Mouse (Mus musculus) G1E (cell line): ENCODE measurements around the gene Apbb1ip. TPM values are rescaled to one million over a fixed set of nuclear protein-coding genes. Genes with fewer than 3 reads are reported as not detected.
A peak's percentile ranks its signal among the peaks of the same experiment; 100 is the strongest.
"Not testable (repeated sequence)": the region's sequence is repeated elsewhere in the genome, so short reads cannot be mapped to it uniquely, and the experiment has no call there.

ENCODE experiments used
- ATAC-seq: 2 replicates; pipeline ENCODE4 v1.8.0; 2016; ENCODE audit warnings: mild to moderate bottlenecking; ENCODE audit not compliant: insufficient number of reproducible peaks, poor library complexity, low FRiP score, severe bottlenecking; ENCODE audit errors: extremely low read depth
- DNase-seq: peaks from one replicate; pipeline ENCODE4 v3.0.0; 2012; ENCODE audit warnings: low spot score
- H3K27me3 ChIP-seq: 2 replicates; pipeline ENCODE4 v1.6.1; 2012; ENCODE audit warnings: mild to moderate bottlenecking, low read length, inconsistent platforms; ENCODE audit not compliant: insufficient read depth
- H3K36me3 ChIP-seq: replicated peaks from 2 replicates; pipeline ENCODE3; 2012; ENCODE audit warnings: mild to moderate bottlenecking, inconsistent platforms
- H3K4me1 ChIP-seq: 2 replicates; pipeline ENCODE4 v1.6.1; 2012; ENCODE audit warnings: low read depth, low read length, inconsistent platforms, mixed read lengths; ENCODE audit not compliant: insufficient read depth
- H3K4me3 ChIP-seq: 2 replicates; pipeline ENCODE4 v1.5.1; 2012; ENCODE audit warnings: low read depth, mild to moderate bottlenecking, inconsistent platforms, low read length, moderate library complexity, mixed read lengths
- H3K9me3 ChIP-seq: replicated peaks from 2 replicates; pipeline ENCODE4 v1.6.1; 2012; ENCODE audit warnings: inconsistent platforms
- CTCF ChIP-seq: IDR thresholded peaks from 2 replicates; pipeline ENCODE4 v1.5.1; 2012; ENCODE audit warnings: low read depth, low read length, inconsistent platforms, mixed read lengths
- GATA1 ChIP-seq: IDR thresholded peaks from 2 replicates; pipeline ENCODE4 v1.6.1; 2012; ENCODE audit warnings: borderline replicate concordance, low read length, inconsistent platforms, mixed read lengths
- GATA2 ChIP-seq: IDR thresholded peaks from 2 replicates; pipeline ENCODE4 v1.6.1; 2012; ENCODE audit warnings: low read depth, low read length, inconsistent platforms, borderline replicate concordance
- POLR2AphosphoS5 ChIP-seq: IDR thresholded peaks from 2 replicates; pipeline ENCODE4 v1.6.1; 2012; ENCODE audit warnings: low read depth, low read length, inconsistent platforms; ENCODE audit not compliant: insufficient replicate concordance
- TAL1 ChIP-seq: conservative IDR thresholded peaks from 2 replicates; pipeline ENCODE4 v1.6.1; 2012; ENCODE audit warnings: low read depth, low read length, inconsistent platforms, mixed read lengths
- polyA plus RNA-seq: library from polyadenylated mRNA; stranded (reverse); fragments of >175 nt; gene quantifications from 2 replicates; pipeline ENCODE4 v1.2.3, GENCODE M21; 2012
- total RNA-seq, 2 experiments: library from RNA; stranded (forward) in 1 of 2; stranded (reverse) in 1 of 2; fragments of 200-1000 nt in 1 of 2; fragments of >200 nt in 1 of 2; fragmentation: Nextera tagmentation in 1 of 2; gene quantifications; 2 replicates each; pipeline ENCODE4 v1.2.3; 2014 to 2017

Gene Apbb1ip
- total and polyA plus RNA-seq, 3 experiments, result 13.6 to 87.0 (median 78.2) TPM

DNA sequence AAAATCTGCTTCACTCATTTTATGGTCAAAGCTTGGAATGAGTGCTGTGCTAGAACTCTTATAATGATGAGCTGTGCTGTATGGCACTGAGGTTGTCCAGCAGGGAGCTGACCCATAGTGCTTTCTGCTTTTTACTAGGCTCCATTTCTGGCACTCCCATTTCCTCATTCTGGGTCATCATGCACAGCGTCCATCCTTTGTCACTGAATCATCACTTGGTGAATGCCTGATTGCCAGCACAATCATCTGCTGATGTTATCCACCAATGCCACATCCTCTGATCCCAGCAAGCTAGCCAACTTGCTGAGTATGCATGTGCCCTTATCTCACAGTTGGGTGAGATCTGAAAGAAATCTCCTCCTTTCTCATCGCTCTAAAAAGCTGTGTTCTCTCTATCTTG is 48.4 kb downstream of the Apbb1ip start:
- Histone ChIP-seq H3K4me1 (peaks cover 8% of the 10 kb centered on the region; the same call in 1 of the 2 replicates), H3K9me3 (no peaks in the 10 kb centered on the region), H3K27me3 (no peaks in the 10 kb centered on the region), H3K4me3 (no peak overlapping the region), H3K36me3 (peaks cover 74% of the 10 kb centered on the region)
- TF ChIP-seq CTCF, result no peak
- no peak for DNase-seq
- peak; percentile 49 for ATAC-seq

GRCm38 (mm10) chr2:22845514-22845913 is 71.6 kb downstream of the Apbb1ip start:
- Histone ChIP-seq H3K4me3 (no peak overlapping the region), H3K4me1 (no peaks in the 10 kb centered on the region), H3K9me3 (no peaks in the 10 kb centered on the region), H3K36me3 (peaks cover 94% of the 10 kb centered on the region), H3K27me3 (no peaks in the 10 kb centered on the region)
- TF ChIP-seq GATA1 (no peak), POLR2AphosphoS5 (no peak), CTCF (no peak), GATA2 (no peak), TAL1 (no peak)
- no peak for ATAC-seq
- DNase-seq, result no peak

- H3K4me1 ChIP-seq, result no peaks in the 10 kb centered on the region
- no peak for TF ChIP-seq GATA1
- no peak for TF ChIP-seq GATA2
- no peak for TF ChIP-seq TAL1
- TF ChIP-seq POLR2AphosphoS5, result no peak
- no peak for TF ChIP-seq CTCF
- no peak overlapping the region for H3K4me3 ChIP-seq
- DNase-seq (no peak), ATAC-seq (no peak)
- no peaks in the 10 kb centered on the region for H3K27me3 ChIP-seq
- H3K36me3 ChIP-seq, result peaks cover 85% of the 10 kb centered on the region
- no peaks in the 10 kb centered on the region for H3K9me3 ChIP-seq
Observed at GRCm38 (mm10) chr2:22851900-22852299, 78.0 kb downstream of the Apbb1ip start.

GRCm38 (mm10) chr2:22857501-22857900 is 83.6 kb downstream of the Apbb1ip start:
- Histone ChIP-seq H3K4me1 (no peaks in the 10 kb centered on the region), H3K4me3 (no peak overlapping the region), H3K36me3 (peaks cover 84% of the 10 kb centered on the region), H3K27me3 (no peaks in the 10 kb centered on the region), H3K9me3 (no peaks in the 10 kb centered on the region)
- ATAC-seq (no peak), DNase-seq (no peak)
- TF ChIP-seq GATA2 (no peak), GATA1 (no peak), CTCF (no peak), TAL1 (no peak), POLR2AphosphoS5 (no peak)

DNA sequence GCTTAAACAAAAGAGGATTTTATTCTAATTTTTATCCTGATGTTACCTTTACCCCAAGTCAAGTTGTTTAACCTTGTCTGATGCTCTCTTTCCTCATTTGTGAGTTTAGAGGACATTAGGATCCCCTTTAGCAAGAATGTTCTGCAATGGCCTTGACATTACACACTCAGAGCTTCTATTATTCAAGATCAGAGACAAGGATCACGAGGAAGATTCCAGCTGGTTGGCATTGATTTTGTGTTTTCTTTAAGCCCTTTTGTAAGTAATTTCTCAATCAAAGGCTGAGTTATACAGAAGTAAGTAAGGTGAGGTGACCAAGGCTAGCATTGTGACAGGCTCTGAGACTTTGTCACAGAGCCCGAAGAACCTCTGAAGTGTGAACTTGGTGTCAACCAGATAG is 88.3 kb downstream of the Apbb1ip start:
- Histone ChIP-seq H3K4me3 (no peak overlapping the region), H3K36me3 (peaks cover 78% of the 10 kb centered on the region), H3K4me1 (no peaks in the 10 kb centered on the region), H3K27me3 (no peaks in the 10 kb centered on the region), H3K9me3 (no peaks in the 10 kb centered on the region)
- TF ChIP-seq POLR2AphosphoS5 (no peak), CTCF (no peak), GATA2 (no peak), GATA1 (no peak), TAL1 (no peak)
- ATAC-seq (no peak), DNase-seq (no peak)

GRCm38 (mm10) chr2:22864394-22865037 is 90.6 kb downstream of the Apbb1ip start:
- not testable (repeated sequence) for H3K4me1 ChIP-seq, H3K4me3 ChIP-seq, H3K27me3 ChIP-seq, H3K9me3 ChIP-seq
- ATAC-seq, result peak; percentile 63
- H3K36me3 ChIP-seq, result peaks cover 81% of the 10 kb centered on the region
- DNase-seq, result peak; percentile 30
- peak; percentile 79 for TF ChIP-seq CTCF

GRCm38 (mm10) chr2:22865818-22866217 is 91.9 kb downstream of the Apbb1ip start:
- no peak for TF ChIP-seq POLR2AphosphoS5
- TF ChIP-seq GATA1, result no peak
- TF ChIP-seq TAL1, result no peak
- no peak for TF ChIP-seq GATA2
- no peaks in the 10 kb centered on the region for H3K9me3 ChIP-seq
- ATAC-seq (no peak), DNase-seq (no peak)
- no peak overlapping the region for H3K4me3 ChIP-seq
- H3K36me3 ChIP-seq, result peaks cover 79% of the 10 kb centered on the region
- H3K27me3 ChIP-seq, result no peaks in the 10 kb centered on the region
- H3K4me1 ChIP-seq, result no peaks in the 10 kb centered on the region
